Mouse (Mus musculus) liver, postnatal 0 days (tissue): ENCODE data around the gene Ly6g6f.

ENCODE experiments used
- CTCF ChIP-seq: sonication (generic); IDR thresholded peaks from 2 replicates; pipeline ENCODE4 v1.5.1; 2016; ENCODE audit warnings: antibody characterized with exemption, low read depth
- EP300 ChIP-seq: IDR thresholded peaks from 2 replicates; pipeline ENCODE4 v1.6.1; 2016; ENCODE audit warnings: antibody characterized with exemption, low read depth, mild to moderate bottlenecking

DNA sequence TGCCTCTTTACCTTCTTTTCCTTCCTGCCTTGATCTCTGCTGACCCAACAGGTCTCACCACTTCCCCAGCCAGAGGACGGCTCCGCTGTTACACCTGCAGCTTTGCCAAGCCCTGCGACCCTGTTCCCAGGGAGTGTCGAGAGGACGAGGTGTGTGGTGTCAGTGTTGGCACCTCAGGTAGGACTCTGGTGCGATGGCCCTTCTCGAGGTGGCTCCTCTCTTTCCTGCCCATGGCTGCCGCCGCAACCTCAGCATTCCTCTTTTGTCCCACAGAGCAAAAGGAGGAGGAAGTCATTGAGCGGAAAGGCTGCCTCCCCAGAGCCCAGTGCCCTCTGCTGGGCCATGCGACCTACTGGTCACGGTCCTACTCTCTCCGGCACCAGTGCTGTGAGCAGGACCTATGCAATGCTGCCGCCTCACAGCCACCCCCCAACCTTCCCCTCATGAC lies 7.6 kb downstream of the Ly6g6f start, which contains the start of gene Ly6g6d:
- TF ChIP-seq CTCF, result peak; percentile 63
- TF ChIP-seq EP300, result no peak
